Mouse (Mus musculus) embryo, embryonic 9.5 days (tissue): ENCODE results near the gene Fam196b.

Source experiments
- DNase-seq: peaks from one replicate; pipeline ENCODE4 v3.0.0-alpha.2; 2017; ENCODE audit errors: extremely low spot score

Gene Fam196b

DNA sequence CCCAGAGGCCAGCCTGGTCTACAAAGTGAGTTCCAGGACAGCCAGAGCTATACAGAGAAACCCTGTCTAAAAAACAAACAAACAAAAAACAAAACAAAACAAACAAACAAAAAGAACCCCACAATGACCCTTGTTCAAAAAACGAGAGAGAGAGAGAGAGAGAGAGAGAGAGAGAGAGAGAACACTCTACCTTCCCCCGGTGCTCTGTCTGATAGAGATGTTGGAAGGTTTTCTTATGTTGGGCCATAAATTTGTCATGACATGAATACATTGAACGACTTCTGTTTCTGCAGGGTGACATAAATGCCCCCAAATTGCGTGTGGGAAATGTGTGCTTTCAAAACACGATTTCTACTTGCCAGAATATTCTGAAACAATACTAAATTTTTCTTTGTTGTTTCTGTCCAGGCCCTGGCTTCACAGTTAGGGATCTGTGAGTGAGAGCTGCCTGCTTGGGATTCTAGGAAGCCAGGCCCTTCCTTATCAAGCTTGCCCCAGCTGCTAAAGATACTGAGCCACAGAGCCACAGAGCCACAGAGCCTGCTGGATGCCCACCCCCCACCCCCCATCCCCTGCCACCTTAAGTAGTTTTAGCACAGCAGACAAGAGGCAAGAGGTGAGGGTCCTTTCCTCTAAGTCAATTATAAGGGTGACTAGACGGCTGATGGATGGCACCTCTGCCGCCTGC is 17.9 kb downstream of the Fam196b start:
- no peak for DNase-seq

DNA sequence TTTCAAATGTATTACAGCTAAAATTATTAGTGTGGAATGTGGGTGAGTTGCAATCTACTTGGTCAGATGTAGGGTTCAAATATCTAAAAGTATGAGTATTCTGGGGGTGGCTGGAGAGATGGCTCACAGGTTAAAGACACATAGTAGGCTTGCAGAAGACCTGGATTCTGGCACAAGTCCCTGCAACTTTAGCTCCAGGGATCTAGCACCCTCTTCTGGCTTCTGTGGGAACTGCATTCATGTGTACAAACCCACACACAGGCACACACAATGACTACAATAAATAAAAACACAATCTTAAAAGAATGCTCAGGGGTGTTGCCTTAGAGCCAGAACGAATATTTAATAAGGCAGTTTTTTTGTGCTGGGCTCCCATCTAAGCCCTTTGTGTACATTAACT is 23.3 kb downstream of the Fam196b start:
- DNase-seq, result no peak

DNA sequence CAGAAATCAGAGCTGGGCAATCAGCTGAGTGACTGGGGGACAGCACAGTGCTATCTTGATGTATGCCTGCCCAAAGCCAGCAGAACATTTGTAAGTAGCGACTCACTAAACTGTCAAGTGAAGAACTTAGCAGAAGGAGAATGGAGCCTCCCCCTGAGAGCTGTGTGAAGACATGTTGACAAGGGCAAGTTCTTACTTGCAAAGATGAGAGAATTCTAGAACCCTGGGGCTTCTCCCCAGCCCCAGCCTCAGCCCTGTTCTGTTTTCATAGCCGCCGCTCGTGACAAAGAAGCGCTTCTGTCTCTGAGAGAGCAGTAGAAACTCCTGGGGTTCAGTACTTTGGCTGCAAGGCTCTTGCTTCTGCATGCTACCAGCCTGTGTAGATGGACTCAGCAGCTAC is 25.1 kb downstream of the Fam196b start:
- no peak for DNase-seq

DNA sequence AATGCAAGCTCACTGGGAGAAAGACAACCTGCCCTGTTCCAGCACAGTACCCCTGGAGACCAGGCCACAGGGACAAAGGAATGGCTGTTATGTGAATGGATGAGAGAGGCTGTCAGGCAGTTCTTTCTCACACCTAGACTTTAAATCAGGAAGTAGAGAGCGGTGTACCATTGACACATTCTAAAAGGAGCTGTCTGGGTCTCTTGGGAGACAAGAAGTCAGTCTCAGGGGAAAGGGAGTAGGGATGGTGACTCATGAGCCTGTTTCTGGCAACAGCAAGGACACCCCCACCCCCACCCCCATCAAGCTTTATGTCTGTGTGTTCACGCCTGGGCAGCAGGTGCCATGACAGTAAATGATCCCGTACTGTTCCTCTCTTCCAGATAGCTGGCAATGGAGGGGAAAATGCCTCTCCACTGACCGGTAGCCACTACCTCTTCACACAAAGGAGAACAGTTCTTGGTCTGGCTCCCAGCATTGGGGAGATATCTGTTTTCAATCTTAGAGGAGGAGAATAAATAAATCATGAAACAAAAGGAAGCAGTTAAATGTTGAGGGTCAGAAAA is 29.2 kb downstream of the Fam196b start:
- DNase-seq, result no peak

DNA sequence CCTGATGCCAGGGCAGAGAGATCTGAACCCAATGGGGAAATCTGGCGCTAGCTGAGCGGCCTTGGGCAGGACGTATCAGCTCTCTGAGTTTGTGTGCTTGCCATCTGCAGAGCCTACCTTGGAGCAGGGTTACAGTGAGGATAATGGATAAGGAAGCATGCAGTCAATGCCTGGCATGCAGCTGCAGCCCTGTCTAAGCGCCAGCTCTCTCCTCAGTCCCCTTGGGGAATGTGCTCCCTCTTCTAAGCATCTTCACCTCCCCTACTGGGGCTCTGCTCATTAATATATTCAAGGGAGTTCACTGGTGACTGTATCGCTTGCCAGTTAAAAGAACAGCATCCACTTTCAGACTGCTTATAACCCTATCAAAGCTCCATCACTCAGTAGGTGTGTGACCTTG is 29.7 kb downstream of the Fam196b start:
- no peak for DNase-seq

DNA sequence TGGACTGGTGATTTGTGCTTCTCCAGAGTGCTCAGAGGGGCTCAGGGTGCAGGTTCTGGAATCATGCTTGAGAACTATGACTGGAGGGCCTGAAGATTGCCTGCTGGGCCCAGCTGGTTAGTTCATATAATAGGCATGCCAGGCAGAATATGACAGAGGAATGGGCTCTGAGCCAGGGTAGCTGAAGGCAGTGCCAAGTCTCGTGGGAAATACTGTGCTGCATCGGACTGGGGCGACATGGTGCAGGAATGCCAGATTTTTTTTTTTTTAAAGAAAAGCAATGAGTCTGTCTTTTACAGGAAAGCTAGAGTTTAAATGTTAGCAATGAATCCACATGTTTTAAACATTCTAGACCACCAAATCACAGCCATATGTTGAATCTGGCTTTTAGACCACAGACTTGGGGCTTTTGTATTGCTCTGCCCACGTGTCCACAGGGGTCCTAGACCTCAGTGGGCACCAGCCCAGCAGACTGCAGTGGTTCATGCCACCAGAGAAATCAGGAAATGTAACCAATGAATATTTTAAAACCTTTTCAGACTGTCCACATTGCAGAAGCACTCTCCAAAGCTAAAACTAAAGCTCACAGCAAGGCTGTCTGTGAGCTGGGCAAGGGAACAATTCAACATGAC is 33.8 kb downstream of the Fam196b start:
- no peak for DNase-seq

DNA sequence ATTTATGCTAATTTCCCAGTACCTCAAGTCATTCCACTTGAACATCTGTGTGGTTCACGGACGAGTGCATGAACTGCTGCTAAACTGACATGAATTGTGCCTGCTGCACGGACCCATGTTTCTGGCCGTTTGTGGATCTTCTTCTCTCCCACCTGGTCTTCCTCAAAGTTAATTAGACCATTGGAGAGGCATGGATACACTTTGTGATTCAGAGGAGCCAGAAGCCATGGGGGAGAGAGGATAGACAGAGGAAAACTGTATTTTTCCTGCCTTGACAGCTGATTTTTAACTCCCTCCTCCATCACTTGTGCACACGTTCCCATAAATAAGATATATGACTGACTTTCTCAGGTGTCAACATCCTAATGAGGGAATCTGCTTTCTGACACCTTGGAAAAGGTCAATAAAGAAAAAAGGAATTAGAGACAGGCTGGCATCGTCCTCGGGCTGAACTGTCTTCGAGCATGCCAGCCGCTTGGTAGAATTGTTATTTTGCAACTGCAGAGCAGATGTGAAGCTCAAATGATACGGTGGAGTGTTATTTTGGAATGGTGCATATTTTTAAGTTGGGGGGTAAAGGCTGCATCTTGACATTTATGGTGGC is 34.9 kb downstream of the Fam196b start:
- no peak for DNase-seq

DNA sequence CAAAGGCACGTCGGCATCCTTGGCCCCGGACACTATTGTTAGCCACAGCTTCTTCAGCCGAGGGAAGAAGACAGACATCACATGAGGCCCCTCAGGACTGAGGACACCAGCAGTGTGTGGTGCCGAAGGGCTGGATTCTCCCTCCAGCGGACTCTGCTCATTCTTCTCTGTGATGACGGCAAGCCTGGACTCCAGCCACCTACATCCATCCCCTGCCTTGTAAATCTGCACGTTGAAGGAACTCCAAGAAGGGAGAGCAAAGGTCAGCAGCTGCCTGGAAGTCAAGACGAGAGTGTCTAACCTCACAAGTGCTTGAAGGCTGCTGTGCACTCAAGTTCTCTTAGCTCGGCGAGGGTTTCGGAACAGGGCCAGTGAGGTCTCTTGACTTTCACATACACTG is 40.8 kb downstream of the Fam196b start:
- no peak for DNase-seq

DNA sequence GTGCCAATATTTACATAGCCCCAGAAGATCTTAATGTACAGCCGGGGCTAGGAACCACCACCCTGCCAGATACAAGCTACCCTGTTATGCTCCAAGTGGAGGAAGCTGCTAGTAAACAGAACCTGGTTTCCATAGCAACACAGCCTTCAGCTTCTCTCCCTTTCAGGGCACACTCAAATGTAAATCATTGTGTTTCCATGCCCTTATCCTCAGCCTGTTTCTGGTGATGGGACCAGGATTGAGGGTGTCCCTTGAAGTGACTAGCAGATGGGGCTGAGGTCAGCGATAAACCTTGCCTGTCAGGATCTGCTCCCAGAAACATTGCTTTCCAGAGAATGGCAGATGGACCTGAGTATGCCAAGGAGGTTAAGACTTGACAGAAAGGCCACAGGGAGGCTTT is 41.5 kb downstream of the Fam196b start:
- no peak for DNase-seq

DNA sequence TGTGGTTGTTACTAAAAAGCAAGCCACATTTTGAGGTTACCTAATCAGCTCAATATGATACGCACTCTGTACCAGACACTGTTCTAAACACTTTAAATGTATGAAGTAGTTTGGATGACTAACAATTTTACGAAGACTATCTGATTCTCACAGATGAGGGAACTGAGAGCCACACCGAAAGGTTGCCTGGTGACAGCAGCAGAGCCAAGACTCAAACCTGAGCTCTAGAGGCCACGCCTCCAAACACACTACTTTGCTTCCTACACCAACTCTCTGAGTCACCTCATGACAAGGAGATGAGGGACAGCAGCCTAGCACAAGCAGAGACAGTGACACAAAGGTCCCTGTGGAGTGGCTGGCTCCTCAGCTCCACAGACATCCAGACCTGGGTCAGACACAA is 57.6 kb downstream of the Fam196b start:
- no peak for DNase-seq

DNA sequence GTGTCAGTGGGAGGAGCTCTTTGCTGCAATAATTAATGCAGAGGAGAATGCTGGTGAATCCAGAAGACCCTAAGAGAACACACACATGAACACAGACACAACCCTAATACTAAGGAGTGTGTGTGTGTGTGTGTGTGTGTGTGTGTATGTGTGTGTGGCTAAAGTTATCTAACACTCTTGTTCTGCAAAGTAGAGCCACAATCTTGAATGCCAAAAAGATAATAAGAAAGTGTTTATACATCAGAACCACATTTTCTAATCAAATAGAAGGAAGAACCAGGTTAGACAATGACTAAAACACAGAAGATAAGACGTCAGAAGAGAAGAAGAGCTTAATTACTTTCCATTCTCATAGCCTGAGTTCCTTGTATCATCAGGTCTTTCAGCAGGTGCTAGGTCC is 60.9 kb downstream of the Fam196b start:
- DNase-seq, result no peak

DNA sequence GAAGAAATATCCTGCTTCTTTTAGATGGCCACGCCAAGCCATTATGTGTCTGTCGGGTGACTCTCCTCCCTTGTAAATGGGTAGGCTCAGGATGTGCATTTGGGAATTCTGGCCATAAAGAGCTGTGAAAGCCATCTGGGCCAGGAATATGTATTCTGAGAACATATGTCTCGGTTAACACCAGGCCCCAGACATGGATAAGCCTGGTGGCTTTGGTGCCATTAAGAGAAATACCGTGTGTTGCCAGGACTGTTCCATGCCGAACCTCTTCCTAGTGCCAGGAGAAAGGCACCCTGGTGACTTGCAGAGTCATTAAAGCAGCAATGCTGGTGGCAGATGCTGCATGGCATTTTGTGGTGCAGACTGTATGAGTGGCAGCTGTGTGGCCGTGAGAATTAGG is 63.0 kb downstream of the Fam196b start:
- DNase-seq, result no peak

DNA sequence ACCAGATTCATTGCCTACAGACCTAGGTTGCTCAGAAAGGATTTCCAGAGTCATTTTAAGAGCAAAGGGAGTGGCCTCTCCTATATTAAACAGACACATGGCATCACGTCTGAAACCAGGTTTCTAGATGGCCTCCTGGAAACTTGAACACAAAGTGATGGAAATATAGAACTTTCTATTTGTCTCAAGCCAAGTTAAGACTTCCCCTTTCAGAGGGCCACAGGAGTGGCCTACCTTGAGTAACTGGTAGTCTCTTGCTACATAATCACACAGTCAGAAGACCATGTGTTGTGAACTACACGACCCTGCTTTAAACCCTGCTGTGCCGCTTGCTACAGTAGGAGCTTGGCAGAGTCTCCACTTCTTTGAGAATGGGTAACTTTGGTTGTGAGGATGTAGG is 68.9 kb downstream of the Fam196b start:
- no peak for DNase-seq

DNA sequence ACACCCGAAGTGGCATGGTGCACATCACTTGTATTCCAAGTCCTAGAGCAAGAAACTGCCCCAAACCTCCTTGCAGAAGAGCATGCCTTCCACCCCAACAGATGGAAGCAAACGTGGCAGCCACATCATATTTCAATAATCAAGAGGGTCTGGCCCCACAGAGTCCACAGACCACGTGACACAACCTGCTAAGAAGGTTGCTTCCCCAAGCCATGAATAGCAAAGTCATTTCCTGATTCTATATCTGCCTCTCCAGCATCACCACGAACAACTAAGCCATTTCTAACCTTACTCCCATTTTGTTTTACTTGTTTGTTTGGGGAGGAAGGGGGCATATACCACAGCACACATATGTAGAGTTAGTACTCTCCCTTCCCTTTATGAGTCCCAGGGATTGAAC is 69.6 kb downstream of the Fam196b start:
- no peak for DNase-seq

DNA sequence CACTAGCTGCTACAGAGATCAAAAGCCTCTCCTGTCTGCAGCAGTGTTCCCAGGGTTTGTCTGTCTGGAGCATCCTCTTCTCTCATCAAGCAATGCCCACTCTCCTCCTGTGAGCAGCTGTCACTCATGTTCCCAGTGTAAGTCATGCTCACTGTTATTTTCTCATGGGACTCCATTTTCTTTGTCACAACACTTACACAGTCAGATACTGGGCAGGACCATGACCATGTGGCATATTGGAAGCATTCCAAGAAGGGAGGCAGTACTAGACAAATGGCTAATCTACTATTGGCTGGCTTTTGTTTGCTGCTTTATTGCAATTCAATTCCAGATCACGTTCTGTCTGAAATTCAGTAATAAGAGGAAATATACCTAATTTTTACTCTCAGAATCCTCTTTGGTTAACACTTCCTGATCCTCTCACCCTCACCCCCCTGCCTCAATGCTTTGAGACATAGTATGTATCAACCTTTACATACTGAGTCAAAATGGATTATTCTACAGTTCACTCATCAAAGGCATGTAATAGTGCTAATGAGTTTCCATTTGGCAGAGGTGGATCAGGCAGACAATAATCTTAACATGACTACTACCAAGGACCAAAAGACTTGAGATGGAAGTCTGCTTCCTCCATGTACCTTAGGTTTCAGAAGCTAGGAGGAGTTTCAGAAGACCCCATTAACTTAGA is 70.5 kb downstream of the Fam196b start:
- DNase-seq, result no peak

DNA sequence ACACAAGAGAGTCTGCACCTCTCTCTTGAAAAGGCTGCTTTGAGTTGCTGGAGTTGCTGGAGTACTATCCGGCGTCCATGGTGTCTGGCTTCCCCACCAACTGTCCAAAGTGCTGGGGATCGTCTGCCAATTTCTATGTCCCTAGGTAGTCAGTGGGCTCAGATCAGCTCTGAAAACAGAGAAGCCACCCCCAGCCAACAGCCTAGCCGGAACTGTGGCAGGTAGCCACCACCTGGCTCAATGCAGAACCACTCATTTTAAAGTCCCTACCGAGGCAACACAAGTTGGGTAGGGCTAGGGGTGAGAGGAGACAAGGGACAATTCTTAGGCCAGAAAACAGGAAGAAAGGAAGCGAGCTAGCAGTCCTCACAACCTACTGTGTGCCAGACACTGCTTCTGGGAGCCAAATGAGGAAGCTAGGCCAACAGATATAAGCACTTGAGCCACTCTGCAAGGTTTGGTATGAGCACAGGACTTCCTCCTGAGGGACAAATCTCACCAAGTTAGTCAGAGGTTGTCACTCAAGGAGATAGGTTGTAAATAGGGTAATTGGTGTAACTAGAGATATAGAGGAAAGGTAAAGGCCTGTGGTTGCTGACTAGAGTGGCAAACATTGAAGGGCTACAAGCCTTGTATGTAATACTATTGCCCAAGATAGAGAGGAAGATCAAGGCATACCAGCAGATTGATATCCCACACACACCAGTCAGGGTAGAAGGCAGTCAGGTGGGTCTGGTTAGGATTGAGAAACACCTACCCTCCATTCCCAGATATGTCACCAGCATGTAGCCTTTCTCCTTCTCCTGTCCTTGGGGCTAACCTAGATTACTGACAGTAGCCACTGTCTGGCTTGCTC is 74.9 kb downstream of the Fam196b start:
- DNase-seq, result no peak

DNA sequence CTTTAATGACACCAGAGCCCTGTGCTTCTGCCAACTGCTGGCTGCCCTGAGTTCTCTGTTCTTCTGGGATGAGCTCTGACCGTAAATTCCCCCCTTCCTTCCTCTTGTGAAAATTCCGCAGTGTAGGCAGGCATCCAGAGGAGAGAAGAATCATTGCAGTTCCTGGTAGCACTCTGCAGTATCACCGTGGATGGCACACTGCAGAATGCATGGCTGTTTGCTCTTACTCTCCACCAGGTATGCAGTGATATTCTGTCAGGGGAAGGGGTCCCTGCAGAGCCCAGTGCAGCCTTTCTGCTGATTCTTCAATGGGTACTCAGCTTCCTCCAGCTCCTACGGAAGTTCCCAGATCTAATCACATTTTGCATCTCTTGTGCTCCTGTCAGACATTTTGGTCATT is 77.5 kb downstream of the Fam196b start:
- no peak for DNase-seq

DNA sequence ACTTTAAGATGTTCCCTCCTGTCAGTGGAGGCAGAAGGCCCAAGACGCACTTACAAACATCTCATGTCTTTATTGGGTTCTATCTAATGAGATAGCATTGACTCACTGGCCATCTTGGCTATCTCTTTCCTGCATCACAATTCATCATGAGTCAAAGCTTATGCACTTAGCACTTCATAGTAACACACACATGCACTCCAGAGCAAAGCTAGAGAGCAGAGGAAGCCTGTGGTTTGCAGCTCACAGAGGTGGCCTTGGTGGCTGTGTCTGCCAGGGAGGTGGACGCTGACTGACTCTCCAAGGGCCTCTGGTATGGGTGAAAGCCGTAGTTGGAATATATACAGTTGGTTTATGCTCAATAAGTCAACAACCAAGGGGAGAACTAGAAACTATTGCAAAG is 81.2 kb downstream of the Fam196b start:
- DNase-seq, result no peak

DNA sequence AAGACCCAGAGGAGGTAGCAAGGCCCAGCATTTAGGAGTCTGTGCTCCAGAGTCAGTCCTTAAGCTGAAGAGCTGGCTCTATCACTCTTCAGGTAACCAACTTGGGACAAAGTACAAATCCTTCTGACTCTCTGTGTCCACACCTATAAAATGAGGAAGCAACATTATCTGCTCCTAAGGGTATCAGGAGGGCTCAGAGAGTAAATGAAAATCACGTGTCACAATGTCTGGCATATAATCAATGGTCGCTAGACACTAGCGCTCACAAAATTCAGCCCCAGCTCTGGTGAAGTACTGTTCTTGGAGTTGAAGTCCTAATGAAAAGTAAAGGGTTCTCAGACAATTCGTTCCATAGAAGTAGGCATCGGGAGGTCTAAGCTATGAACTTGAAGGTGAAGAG is 83.0 kb downstream of the Fam196b start:
- DNase-seq, result no peak

DNA sequence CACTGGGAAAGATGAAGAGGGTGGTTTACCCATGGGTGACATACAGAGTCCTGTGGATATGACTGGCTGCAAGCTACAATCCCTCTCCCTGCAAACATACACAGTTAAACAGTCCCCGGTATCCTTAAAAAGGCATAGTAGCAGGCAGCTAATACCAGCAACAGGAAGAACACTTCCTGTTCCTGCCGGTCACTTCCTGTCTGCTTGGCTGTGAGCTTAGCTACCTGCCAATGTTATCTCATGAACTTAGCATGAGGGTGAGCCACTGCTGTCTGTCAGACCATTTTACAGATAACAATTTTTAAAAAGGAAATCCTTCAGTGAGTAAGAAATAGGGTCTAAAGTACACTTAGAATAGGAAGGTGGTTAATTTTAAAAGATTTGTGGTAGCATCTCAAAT is 83.9 kb downstream of the Fam196b start:
- no peak for DNase-seq

DNA sequence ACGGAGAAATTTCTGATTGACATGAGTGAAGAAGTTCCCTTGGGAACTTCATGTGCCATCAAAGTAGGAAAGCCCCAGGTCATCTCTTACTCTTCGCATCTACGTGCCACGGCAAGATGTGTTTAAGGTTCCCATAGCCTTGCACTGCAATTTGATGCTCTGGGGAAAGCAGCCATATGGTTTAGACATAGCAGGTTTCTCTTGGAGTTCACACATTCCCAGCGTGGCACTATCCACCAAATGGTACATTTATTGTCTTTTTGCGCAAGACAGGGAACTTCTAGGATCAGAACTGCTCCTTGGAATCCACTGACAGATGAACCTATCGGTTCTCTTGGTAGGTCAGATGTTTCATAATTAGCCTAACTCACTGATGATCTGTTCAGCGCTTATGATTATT is 86.7 kb downstream of the Fam196b start:
- DNase-seq, result no peak

DNA sequence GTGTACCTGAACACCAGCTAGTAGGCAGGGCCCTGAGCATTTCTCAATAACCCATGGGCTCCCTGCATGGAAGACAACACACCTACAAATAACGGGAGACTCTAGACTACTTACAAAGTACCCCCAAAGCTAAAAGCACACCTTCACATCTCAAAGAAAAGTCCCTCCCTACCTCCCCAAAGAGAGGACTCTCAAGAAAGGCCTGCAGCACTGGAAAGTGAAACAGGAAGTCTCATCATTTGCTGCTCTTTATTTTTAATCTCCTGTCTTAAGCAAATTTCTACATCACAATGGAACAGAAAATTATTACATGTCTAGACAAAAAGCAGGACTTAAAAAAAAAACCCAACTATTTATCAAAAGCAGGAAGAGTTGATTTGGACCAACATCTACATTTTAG is 90.7 kb downstream of the Fam196b start:
- no peak for DNase-seq
